Mouse (Mus musculus) brain, embryonic 14.5 days (tissue): ENCODE measurements around the gene Sirpa.

Source experiments
- CTCF ChIP-seq: fragments of 200-500 bp; IDR thresholded peaks from 2 replicates; pipeline ENCODE4 v1.5.1; 2012; ENCODE audit warnings: inconsistent platforms, mild to moderate bottlenecking, moderate library complexity, borderline replicate concordance; ENCODE audit not compliant: insufficient read depth, insufficient read length; ENCODE audit errors: extremely low read depth
- POLR2A ChIP-seq: fragments of 200-500 bp; IDR thresholded peaks from 2 replicates; pipeline ENCODE4 v1.6.1; 2012; ENCODE audit warnings: mild to moderate bottlenecking, inconsistent platforms, borderline replicate concordance; ENCODE audit not compliant: poor library complexity, insufficient read depth, insufficient read length, severe bottlenecking; ENCODE audit errors: extremely low read depth

DNA sequence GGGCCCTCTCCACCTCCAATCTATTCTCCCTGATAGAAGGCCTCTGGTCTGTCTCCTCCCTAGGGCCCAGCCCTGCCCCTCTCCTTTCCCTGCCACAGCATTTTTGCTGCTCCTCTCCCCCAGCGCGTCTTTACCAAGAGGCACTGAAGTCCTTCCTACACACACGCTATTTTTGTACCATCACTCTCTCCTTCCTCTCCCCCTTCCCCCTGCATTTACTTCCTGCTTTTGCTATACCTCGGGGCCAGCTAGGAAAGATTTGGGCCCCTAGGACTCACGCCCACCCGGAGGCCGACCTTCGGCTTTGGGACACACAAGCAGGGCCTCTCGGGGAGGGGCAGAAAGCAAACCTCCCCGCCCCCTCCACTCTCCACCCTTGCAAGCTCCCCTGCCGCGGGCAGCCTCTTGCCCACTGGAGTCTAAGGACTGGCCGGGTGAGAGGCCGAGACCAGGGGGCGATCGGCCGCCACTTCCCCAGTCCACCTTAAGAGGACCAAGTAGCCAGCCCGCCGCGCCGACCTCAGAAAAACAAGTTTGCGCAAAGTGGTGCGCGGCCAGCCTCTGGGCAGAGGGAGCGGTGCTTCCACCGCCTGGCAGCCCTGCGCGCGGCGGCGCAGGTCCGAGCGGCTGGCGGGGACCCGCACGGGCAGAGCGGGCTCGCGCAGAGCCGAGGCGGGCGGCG, at the start of gene Sirpa:
- TF ChIP-seq CTCF (no peak), POLR2A (no peak; the same call in 1 of the 2 replicates)
